Mouse (Mus musculus) limb, embryonic 10.5 days (tissue): ENCODE data around the gene Taf6. TPM values are rescaled to one million over a fixed set of nuclear protein-coding genes. Genes with fewer than 3 reads are reported as not detected.

Experiments
- DNase-seq: peaks from one replicate; pipeline ENCODE4 v3.0.0-alpha.2; 2017; ENCODE audit warnings: low spot score
- H3K27ac ChIP-seq: fragments of 300-500 bp; sonication (generic); 2 replicates; pipeline ENCODE4 v1.5.1; 2016; ENCODE audit warnings: mild to moderate bottlenecking
- H3K27me3 ChIP-seq: fragments of 300-500 bp; sonication (generic); 2 replicates; pipeline ENCODE4 v1.6.1; 2016; ENCODE audit warnings: low read depth, mild to moderate bottlenecking; ENCODE audit not compliant: poor library complexity, severe bottlenecking
- H3K36me3 ChIP-seq: fragments of 300-500 bp; sonication (generic); 2 replicates; pipeline ENCODE4 v1.6.1; 2016; ENCODE audit warnings: mild to moderate bottlenecking, moderate library complexity
- H3K4me1 ChIP-seq: fragments of 300-500 bp; sonication (generic); 2 replicates; pipeline ENCODE4 v1.6.1; 2016
- H3K4me3 ChIP-seq: fragments of 300-500 bp; sonication (generic); 2 replicates; pipeline ENCODE4 v1.5.1; 2016; ENCODE audit warnings: mild to moderate bottlenecking, moderate library complexity
- H3K9me3 ChIP-seq: fragments of 300-500 bp; sonication (generic); replicated peaks from 2 replicates; pipeline ENCODE4 v1.6.1; 2016; ENCODE audit warnings: mild to moderate bottlenecking
- WGBS: fragments of 180-500 bp; shearing (Covaris S2); methylation state at CpG from one replicate; pipeline ENCODE4 v1.1.7; 2016; 5-methylcytosine and 5-hydroxymethylcytosine counted together
- microRNA counts: library from miRNA; unstranded; fragments of <30 nt; microRNA quantifications from one replicate; lab custom pipeline; 2017
- microRNA-seq: library from miRNA; unstranded; fragments of <30 nt; microRNA quantifications from one replicate; pipeline ENCODE4, GENCODE M21; 2017
- polyA plus RNA-seq: library from polyadenylated mRNA; unstranded; fragments of >200 nt; fragmentation: Nextera tagmentation; extraction: Ambion mirVana; gene quantifications from 2 replicates; pipeline ENCODE4 v1.2.1, GENCODE M21; 2016

The Taf6 gene
- polyA plus RNA-seq, 1 experiment from 2014 or later: 145 TPM

DNA sequence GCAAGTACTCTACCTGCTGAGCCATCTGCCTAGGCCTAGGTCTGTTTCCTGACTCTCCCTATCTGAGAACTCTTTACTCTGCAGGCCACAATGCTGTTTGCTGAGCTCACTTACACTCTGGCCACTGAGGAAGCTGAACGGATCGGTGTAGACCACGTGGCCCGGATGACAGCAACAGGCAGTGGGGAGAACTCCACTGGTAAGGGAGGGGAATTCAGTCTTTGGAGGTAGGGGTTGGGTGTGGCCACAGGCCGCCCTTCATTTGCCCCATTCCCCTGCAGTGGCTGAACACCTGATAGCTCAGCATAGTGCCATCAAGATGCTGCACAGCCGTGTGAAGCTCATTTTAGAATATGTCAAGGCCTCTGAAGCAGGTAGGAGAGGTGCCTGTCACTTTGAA is 24.2 kb downstream of the Taf6 start:
- no peak for DNase-seq
- Histone ChIP-seq H3K36me3 (peaks cover 63% of the 10 kb centered on the region), H3K27ac (no peak overlapping the region), H3K4me3 (0 out of 2 replicates have a peak overlapping the region, but pooled peaks have one; percentile 10), H3K9me3 (no peaks in the 10 kb centered on the region), H3K4me1 (peaks cover 22% of the 10 kb centered on the region), H3K27me3 (no peaks in the 10 kb centered on the region)
- WGBS: 82% methylated on average over 6 of the region's 6 CpGs

DNA sequence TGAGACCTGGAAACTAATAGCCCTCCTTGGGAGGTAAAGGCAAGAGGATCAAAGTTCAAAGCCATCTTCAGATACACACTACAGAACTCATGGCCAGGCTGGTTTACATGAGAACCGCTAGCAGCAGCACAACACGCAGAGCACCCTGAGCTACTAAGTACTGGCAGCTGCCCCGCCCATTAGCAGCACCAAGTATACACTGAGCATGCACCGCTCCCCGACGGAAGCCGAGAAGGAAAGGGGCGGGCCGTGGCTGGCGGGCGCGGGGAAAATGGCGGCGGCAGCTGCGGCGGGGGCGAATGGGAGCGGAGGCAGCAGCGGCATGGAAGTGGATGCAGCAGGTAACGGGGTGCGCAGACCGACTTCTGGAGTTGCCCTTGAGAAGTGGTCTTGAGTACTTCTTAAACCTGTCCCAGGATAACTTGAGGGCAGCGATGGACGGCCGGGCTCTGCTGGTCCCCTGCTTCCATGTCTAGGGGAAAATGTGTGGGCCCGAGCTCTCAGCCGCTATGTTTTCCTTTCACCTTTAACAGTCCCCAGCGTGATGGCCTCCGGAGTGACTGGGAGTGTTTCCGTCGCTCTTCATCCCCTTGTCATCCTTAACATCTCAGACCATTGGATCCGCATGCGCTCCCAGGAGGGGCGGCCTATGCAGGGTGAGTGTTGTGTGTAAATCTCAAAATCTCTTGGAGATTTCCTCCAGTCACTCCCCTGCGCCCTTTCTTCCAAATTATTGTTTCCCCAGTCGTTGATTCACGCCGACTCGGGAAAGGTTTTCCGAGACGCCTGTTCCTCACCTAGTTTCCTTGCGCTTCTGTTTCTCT is 26.2 kb downstream of the Taf6 start, which contains the start of gene Cops6:
Gene Cops6, plus strand, starts transcription at position 230 of the 824 bp plus-strand sequence.
- Histone ChIP-seq H3K36me3 (peaks cover 43% of the 10 kb centered on the region), H3K4me1 (peaks cover 22% of the 10 kb centered on the region), H3K4me3 (peak within 1 kb of the TSS; percentile 78), H3K27me3 (no peaks in the 10 kb centered on the region), H3K9me3 (no peaks in the 10 kb centered on the region), H3K27ac (peak within 1 kb of the TSS; percentile 86)
- under 1% methylated on average over 42 of the region's 42 CpGs for WGBS
- DNase-seq: peak; percentile 99

DNA sequence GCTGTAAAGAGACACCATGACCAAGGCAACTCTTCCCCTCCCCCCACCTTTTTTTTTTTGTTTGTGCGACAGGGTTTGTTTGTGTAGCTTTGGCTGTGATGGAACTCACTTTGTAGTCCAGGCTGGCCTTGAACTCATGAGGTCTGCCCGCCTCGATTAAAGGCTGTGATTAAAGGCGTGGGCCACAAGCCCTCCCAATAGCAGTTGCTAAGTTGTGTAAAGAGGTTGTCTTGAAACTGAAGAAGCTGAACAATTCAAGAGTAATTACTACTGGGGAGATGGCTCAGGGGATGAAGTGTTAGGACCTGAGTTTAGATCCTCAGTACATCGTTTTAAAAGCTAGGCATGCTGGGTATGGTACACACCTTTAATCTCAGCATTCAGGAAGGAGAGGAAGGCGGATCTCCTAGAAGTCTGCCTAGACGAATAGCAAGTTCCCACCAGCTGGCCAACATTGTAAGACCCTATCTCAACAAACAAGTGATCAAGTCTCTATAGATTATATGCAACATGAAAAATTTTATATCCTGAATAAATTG is 27.0 kb downstream of the Taf6 start:
- H3K36me3 ChIP-seq: peaks cover 36% of the 10 kb centered on the region
- H3K9me3 ChIP-seq: no peaks in the 10 kb centered on the region
- WGBS: 73% methylated on average over 7 of the region's 7 CpGs
- no peaks in the 10 kb centered on the region for H3K27me3 ChIP-seq
- peak overlapping the region; percentile 86 for H3K27ac ChIP-seq
- H3K4me1 ChIP-seq: peaks cover 22% of the 10 kb centered on the region
- no peak for DNase-seq
- H3K4me3 ChIP-seq: peak overlapping the region; percentile 78

DNA sequence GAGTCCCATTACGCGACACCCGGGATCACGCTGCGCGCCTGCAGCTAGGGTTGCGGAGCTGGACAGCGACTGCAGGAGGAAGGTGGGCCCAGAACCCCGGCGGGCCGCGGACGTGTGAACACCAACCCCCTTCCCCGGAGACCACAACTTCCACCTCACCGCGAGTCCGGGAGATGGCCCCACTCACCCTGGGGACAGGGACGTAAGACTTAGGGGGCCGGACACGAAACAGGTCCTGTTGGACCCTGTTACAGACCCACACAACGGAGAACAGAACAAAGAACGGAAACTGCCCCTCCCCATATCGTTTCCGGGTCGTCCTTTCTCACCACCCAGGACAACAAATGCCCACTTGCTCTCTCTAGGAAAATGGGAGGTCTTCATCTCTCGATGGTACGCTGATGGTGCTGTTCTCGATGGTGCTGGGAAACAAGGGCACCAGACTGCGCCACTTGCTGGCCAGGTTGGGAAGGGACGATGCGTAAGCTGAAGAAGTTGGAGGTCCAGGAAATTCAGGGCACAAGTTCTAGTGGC is 31.7 kb downstream of the Taf6 start, which contains the start of gene Zfp113:
Gene Zfp113, minus strand, starts transcription at position 302 of the 534 bp plus-strand sequence.
- Histone ChIP-seq H3K36me3 (peaks cover 33% of the 10 kb centered on the region), H3K4me1 (peaks cover 12% of the 10 kb centered on the region), H3K27me3 (no peaks in the 10 kb centered on the region), H3K4me3 (peak within 1 kb of the TSS; percentile 82), H3K27ac (peak within 1 kb of the TSS; percentile 99), H3K9me3 (no peaks in the 10 kb centered on the region)
- peak; percentile 87 for DNase-seq
- under 1% methylated on average over 31 of the region's 31 CpGs for WGBS

DNA sequence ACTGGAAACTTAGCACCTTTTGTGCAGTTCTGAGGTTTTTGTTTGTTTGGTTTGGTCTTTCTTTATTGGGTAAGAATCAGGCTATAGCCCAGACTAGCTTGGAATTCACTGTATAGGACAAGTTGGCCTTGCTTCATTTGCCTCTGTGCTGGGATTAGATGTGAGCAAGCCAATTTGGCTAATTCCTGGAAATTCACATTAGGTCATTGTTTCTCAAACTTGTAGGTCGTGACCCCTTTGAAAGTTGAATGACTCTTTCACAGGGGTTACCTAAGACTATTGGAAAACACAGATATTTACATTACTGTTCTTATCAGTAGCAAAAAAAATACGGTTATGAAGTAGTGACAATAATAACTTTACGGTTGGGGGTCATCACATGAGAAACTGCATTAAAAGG is 32.9 kb downstream of the Taf6 start:
- peaks cover 9% of the 10 kb centered on the region for H3K4me1 ChIP-seq
- 90% methylated on average over 3 of the region's 3 CpGs for WGBS
- peaks cover 38% of the 10 kb centered on the region for H3K36me3 ChIP-seq
- no peaks in the 10 kb centered on the region for H3K27me3 ChIP-seq
- H3K4me3 ChIP-seq: peak overlapping the region; percentile 82
- peak overlapping the region; percentile 99 for H3K27ac ChIP-seq
- DNase-seq: no peak
- no peaks in the 10 kb centered on the region for H3K9me3 ChIP-seq

DNA sequence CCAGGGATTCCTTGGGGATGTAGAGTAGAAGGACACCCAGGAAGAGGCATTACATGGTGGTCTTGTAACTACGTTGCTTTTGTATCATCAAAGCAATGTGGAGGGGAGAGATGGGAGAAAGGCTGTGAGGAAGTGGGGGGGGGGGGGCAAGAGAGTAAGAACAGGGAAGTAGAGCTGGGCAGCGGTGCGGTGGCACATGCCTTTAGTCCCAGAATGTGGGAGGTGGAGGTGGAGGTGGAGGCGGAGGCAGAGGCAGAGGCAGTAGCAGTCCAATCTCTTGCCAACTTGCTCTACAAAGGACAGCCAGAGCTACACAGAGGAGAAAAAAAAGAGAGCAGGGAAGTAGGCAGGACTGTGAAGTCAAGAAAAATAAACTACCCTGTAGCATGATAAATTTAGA is 48.7 kb downstream of the Taf6 start:
- H3K36me3 ChIP-seq: peaks cover 44% of the 10 kb centered on the region

DNA sequence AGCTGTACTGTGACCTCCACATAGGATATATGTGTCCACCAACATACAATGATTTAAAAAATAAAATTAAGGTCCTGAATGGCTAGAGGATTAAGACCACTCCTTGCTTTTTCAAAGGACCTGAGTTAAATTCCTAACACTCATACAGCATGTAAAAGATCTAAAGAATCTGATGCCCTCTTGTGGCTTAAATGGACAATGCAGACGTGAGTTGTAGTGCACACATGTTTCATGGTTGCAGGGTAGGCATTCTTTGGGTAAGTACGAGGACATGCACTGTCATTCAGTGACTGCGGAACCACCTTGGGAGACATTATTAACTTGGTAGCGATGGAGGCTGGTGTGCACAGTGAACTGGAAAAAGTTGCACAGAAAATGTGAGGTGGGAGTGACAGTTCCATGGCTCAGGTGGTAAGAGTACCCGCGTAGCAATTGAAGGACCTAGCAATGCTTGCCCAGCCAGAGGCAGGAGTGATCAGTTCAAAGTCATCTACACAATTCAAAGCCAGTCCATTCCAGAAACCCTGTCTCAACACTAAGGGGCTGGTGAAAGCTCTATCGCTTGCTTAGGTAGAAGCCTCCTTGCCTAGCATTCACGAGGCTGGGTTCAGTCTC is 49.2 kb downstream of the Taf6 start:
- Histone ChIP-seq H3K9me3 (no peaks in the 10 kb centered on the region), H3K4me3 (no peak overlapping the region), H3K27ac (no peak overlapping the region), H3K4me1 (no peaks in the 10 kb centered on the region), H3K36me3 (peaks cover 44% of the 10 kb centered on the region), H3K27me3 (no peaks in the 10 kb centered on the region)
- 66% methylated on average over 8 of the region's 8 CpGs for WGBS
- no peak for DNase-seq

More for the DNA sequence above, 48.7 kb downstream of the Taf6 start:
- no peak overlapping the region for H3K4me3 ChIP-seq
- H3K9me3 ChIP-seq: no peaks in the 10 kb centered on the region
- H3K4me1 ChIP-seq: no peaks in the 10 kb centered on the region
- H3K27me3 ChIP-seq: no peaks in the 10 kb centered on the region
- no peak for DNase-seq
- 81% methylated on average over 4 of the region's 4 CpGs for WGBS
- H3K27ac ChIP-seq: no peak overlapping the region

DNA sequence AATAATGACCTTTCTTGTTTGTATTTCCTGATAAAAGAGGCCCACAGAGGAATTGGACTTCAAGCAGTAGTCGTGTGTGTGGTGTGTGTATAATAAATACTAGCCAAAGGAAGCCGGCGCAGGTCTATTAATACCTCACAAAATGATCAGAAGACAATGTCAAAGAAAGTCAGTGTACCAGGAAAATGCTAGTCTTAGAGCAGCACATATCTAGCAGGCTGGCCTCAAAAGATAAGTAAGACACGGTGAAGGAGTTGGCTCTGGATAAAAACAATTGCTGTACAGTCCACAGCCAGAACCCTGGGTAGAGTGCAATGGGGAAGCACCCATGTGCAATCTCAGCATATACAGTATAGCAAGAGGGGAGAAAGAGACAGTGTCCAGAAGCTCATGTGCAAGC is 50.0 kb downstream of the Taf6 start:
- no peak overlapping the region for H3K27ac ChIP-seq
- peaks cover 45% of the 10 kb centered on the region for H3K36me3 ChIP-seq
- no peak for DNase-seq
- WGBS: 88% methylated on average over 4 of the region's 4 CpGs
- no peak overlapping the region for H3K4me3 ChIP-seq
- no peaks in the 10 kb centered on the region for H3K27me3 ChIP-seq
- H3K4me1 ChIP-seq: no peaks in the 10 kb centered on the region
- no peaks in the 10 kb centered on the region for H3K9me3 ChIP-seq

DNA sequence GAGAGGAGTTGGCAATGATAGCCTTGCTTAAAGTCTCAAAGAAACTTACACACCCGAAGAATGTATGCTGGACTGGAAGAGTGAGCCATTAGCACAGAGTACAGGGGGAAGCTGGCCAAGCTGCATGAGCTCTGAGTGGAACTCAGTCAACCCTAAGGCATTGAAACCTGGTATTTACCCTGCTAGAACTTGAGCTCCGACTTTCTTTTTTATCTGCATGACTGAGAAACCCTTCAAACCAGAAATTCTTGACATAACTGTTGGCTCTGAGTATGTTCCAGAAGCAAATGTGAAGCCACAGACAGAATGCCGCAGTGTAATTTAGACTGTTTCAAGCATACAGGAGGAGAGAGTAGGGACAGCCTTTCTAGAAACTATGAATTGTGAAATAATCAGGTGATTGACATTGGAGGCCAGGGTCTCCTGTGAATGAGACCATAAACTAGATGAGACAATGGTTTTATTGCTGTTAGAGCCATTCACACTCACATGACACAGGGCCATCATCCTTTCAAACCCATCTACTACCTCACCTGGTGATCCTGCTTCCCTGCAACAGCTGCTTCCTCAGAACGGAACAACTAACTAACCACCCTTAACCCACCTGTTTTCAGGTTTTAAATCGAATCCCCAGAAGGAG is 54.7 kb downstream of the Taf6 start:
- Histone ChIP-seq H3K4me1 (no peaks in the 10 kb centered on the region), H3K9me3 (no peaks in the 10 kb centered on the region), H3K36me3 (peaks cover 81% of the 10 kb centered on the region), H3K4me3 (no peak overlapping the region), H3K27ac (no peak overlapping the region), H3K27me3 (no peaks in the 10 kb centered on the region)
- WGBS: 86% methylated on average over 5 of the region's 5 CpGs
- no peak for DNase-seq

MicroRNAs within 50 kb of the gene (microRNA counts, 519-probe panel; counts per million panel counts)
- microRNA mmu-miR-106b (lab: Ali Mortazavi, UCI) (6,015 counts per million, percentile 93 among the panel's probes with 10 or more counts), microRNA mmu-miR-25 (lab: Ali Mortazavi, UCI) (8,164 counts per million, percentile 99 among the panel's probes with 10 or more counts), microRNA mmu-miR-93 (lab: Ali Mortazavi, UCI) (6,555 counts per million, percentile 96 among the panel's probes with 10 or more counts)

Small RNA genes lying within 50 kb of the gene (microRNA-seq; reads per million reads assigned to microRNA genes)
- 9,678 reads per million, percentile 95 among the genes with 10 or more reads in this experiment for gene Mir106b
- 901 reads per million, percentile 72 among the genes with 10 or more reads in this experiment for gene Mir25
- gene Mir93: 15,149 reads per million, percentile 96 among the genes with 10 or more reads in this experiment

Other genes with a start within 250 kb of the Taf6 start
- 0.04 TPM in 1 of 2 replicates, not detected in the other for gene Gjc3, start 224.4 kb downstream of the Taf6 start, polyA plus RNA-seq
- gene Azgp1, start 205.9 kb downstream of the Taf6 start, polyA plus RNA-seq: not detected in 2 replicates
- not detected in 2 replicates for gene Smok3a, start 166.2 kb downstream of the Taf6 start, polyA plus RNA-seq
- gene Smok3b, start 166.0 kb downstream of the Taf6 start, polyA plus RNA-seq: not detected in 2 replicates
- not detected in 2 replicates for gene Smok3c, start 134.3 kb downstream of the Taf6 start, polyA plus RNA-seq
- 24.5 and 29.4 TPM in 2 replicates for gene Zkscan1, start 102.4 kb downstream of the Taf6 start, polyA plus RNA-seq
- 87.1 and 97.2 TPM in 2 replicates for gene Zscan21, start 70.5 kb downstream of the Taf6 start, polyA plus RNA-seq
- gene Zfp113, start 31.7 kb downstream of the Taf6 start, polyA plus RNA-seq: 29.7 and 36.3 TPM in 2 replicates
- 381 and 386 TPM in 2 replicates for gene Cops6, start 26.4 kb downstream of the Taf6 start, polyA plus RNA-seq
- gene Ap4m1, start 15.4 kb downstream of the Taf6 start, polyA plus RNA-seq: 26.4 and 32.0 TPM in 2 replicates
- 384 and 399 TPM in 2 replicates for gene Mcm7, start 15.0 kb downstream of the Taf6 start, polyA plus RNA-seq
- 54.6 and 60.4 TPM in 2 replicates for gene Cnpy4, start within 50 bp of the Taf6 start, polyA plus RNA-seq
- gene Mblac1, start 6.9 kb upstream of the Taf6 start, polyA plus RNA-seq: 6.6 and 9.5 TPM in 2 replicates
- gene Nxpe5, start 38.4 kb upstream of the Taf6 start, polyA plus RNA-seq: not detected in 2 replicates
- 35.4 and 39.7 TPM in 2 replicates for gene Lamtor4, start 68.0 kb upstream of the Taf6 start, polyA plus RNA-seq
- 5.4 and 6.3 TPM in 2 replicates for gene BC037034, start 76.6 kb upstream of the Taf6 start, polyA plus RNA-seq
- 3.3 and 3.7 TPM in 2 replicates for gene Gal3st4, start 85.4 kb upstream of the Taf6 start, polyA plus RNA-seq
- 0.08 and 0.18 TPM in 2 replicates for gene Gm43720, start 92.5 kb upstream of the Taf6 start, polyA plus RNA-seq
- 36.5 and 54.3 TPM in 2 replicates for gene Gpc2, start 92.6 kb upstream of the Taf6 start, polyA plus RNA-seq
- 4.7 and 6.7 TPM in 2 replicates for gene Stag3, start 92.8 kb upstream of the Taf6 start, polyA plus RNA-seq
- not detected in 2 replicates for gene Pvrig, start 154.5 kb upstream of the Taf6 start, polyA plus RNA-seq